Mouse (Mus musculus) limb, embryonic 12.5 days (tissue): ENCODE data around the gene Gm5105. TPM values are rescaled to one million over a fixed set of nuclear protein-coding genes. Genes with fewer than 3 reads are reported as not detected.

ENCODE experiments used
- ATAC-seq: fragments of 200-750 bp; cut with Nextera tagmentation; 2 replicates; pipeline ENCODE4 v1.8.0; 2017; ENCODE audit warnings: low read depth, moderate TSS enrichment; ENCODE audit not compliant: insufficient number of reproducible peaks, insufficient read depth, low FRiP score, low TSS enrichment
- H3K27ac ChIP-seq: fragments of 300-500 bp; sonication (generic); 2 replicates; pipeline ENCODE4 v1.5.1; 2016; ENCODE audit warnings: mild to moderate bottlenecking, moderate library complexity
- H3K27me3 ChIP-seq: fragments of 300-500 bp; sonication (generic); 2 replicates; pipeline ENCODE4 v1.6.1; 2016; ENCODE audit warnings: mild to moderate bottlenecking, moderate library complexity
- H3K36me3 ChIP-seq: fragments of 300-500 bp; sonication (generic); 2 replicates; pipeline ENCODE4 v1.6.1; 2016; ENCODE audit warnings: mild to moderate bottlenecking, moderate library complexity
- H3K4me1 ChIP-seq: fragments of 300-500 bp; sonication (generic); replicated peaks from 2 replicates; pipeline ENCODE4 v1.6.1; 2016
- H3K4me2 ChIP-seq: fragments of 300-500 bp; sonication (generic); 2 replicates; pipeline ENCODE4 v1.6.1; 2016; ENCODE audit warnings: mild to moderate bottlenecking, moderate library complexity
- H3K4me3 ChIP-seq: fragments of 300-500 bp; sonication (generic); replicated peaks from 2 replicates; pipeline ENCODE4 v1.5.1; 2016; ENCODE audit warnings: mild to moderate bottlenecking
- H3K9ac ChIP-seq: fragments of 300-500 bp; sonication (generic); replicated peaks from 2 replicates; pipeline ENCODE4 v1.6.1; 2016; ENCODE audit warnings: mild to moderate bottlenecking, moderate library complexity
- H3K9me3 ChIP-seq: fragments of 300-500 bp; sonication (generic); 2 replicates; pipeline ENCODE4 v1.6.1; 2016; ENCODE audit warnings: mild to moderate bottlenecking, moderate library complexity
- WGBS: fragments of 180-500 bp; shearing (Covaris S2); methylation state at CpG from one replicate; pipeline ENCODE4 v1.1.7; 2016; 5-methylcytosine and 5-hydroxymethylcytosine counted together
- polyA plus RNA-seq: library from polyadenylated mRNA; unstranded; fragments of >200 nt; fragmentation: Nextera tagmentation; extraction: Ambion mirVana; gene quantifications from 2 replicates; pipeline ENCODE4 v1.2.1, GENCODE M21; 2016

The Gm5105 gene
- 0.19 TPM in 1 of 2 replicates, not detected in the other for polyA plus RNA-seq

DNA sequence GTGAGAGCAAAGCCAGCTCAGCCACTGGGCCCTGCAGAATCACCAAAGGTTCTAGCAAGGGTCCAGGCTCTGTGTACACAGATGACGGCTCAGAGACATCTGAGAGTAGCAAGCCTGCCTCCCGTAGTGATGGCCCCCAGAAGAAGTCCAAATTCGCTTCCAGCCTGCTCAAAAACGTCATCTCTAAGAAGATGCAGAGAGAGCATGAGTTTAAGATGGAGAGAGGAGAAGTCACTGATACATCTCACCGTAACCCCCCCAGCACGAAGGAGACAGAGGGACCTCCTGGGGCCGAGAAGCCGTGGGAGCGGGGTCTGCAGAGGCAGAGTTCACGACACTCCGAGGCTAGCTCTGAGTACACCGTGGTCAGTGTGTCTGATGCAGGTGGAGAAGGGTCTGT, at the start of gene Gm5105:
Gene Gm5105, minus strand, starts transcription at position 101 of the 400 bp plus-strand sequence.
- H3K4me2 ChIP-seq = 0 out of 2 replicates have a peak within 1 kb of the TSS, but pooled peaks have one; percentile 1
- no peak within 1 kb of the TSS for H3K9ac ChIP-seq
- peaks cover 32% of the 10 kb centered on the region for H3K4me1 ChIP-seq
- peak within 1 kb of the TSS; percentile 23; the same call in 1 of the 2 replicates for H3K27ac ChIP-seq
- H3K27me3 ChIP-seq = no peaks in the 10 kb centered on the region
- no peak for ATAC-seq
- no peaks in the 10 kb centered on the region for H3K36me3 ChIP-seq
- H3K9me3 ChIP-seq = no peaks in the 10 kb centered on the region
- WGBS = 91% methylated on average over 12 of the region's 12 CpGs
- H3K4me3 ChIP-seq = no peak within 1 kb of the TSS

DNA sequence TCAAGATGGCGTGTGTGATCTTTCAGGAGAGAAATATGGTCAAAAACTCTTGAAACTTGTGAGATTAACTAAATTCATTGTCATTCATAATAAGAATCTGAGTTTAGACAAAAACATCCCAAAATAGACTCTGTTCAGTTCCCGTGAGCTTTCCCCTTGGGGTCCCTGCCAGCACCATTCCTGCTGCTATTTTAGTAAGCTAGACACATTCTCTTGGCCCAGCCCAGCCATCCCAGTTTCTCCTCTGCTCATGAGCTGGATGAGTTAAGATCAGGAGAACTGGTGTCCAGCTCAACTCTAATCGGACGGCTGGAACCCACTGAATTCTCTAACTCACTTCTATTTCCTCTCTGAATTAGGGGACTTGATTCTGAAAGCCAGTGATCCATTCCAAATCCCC, 49.7 kb upstream of the Gm5105 start:
- Histone ChIP-seq H3K4me3 (no peak overlapping the region), H3K27ac (no peak overlapping the region), H3K4me1 (no peaks in the 10 kb centered on the region), H3K9me3 (no peaks in the 10 kb centered on the region), H3K4me2 (no peak overlapping the region), H3K9ac (no peak overlapping the region), H3K27me3 (no peaks in the 10 kb centered on the region), H3K36me3 (no peaks in the 10 kb centered on the region)
- 91% methylated on average over 4 of the region's 4 CpGs for WGBS
- no peak for ATAC-seq

DNA sequence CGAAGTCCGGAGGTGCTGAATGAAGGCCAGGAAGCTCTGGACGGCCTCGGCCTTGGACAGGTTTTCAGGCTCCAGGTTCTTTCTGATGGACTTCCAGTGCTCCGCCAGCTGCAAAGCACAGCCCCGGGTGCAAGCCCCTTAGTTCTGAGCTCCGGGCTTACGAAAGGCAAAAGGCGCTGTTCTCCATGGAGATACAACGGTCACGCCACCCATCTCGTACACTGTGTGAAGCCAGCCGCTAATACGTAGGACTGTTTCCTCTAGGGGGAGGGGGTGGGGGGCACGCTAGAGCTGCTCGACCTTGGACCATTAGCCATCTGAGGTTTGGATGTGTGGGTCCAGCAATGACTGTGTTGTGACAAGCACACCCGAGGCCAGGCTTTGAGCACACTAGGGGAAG, 46.9 kb upstream of the Gm5105 start:
- Histone ChIP-seq H3K36me3 (no peaks in the 10 kb centered on the region), H3K9ac (no peak overlapping the region), H3K4me1 (no peaks in the 10 kb centered on the region), H3K4me2 (no peak overlapping the region), H3K27me3 (no peaks in the 10 kb centered on the region), H3K4me3 (no peak overlapping the region), H3K9me3 (no peaks in the 10 kb centered on the region), H3K27ac (no peak overlapping the region)
- 82% methylated on average over 17 of the region's 17 CpGs for WGBS
- ATAC-seq = no peak

DNA sequence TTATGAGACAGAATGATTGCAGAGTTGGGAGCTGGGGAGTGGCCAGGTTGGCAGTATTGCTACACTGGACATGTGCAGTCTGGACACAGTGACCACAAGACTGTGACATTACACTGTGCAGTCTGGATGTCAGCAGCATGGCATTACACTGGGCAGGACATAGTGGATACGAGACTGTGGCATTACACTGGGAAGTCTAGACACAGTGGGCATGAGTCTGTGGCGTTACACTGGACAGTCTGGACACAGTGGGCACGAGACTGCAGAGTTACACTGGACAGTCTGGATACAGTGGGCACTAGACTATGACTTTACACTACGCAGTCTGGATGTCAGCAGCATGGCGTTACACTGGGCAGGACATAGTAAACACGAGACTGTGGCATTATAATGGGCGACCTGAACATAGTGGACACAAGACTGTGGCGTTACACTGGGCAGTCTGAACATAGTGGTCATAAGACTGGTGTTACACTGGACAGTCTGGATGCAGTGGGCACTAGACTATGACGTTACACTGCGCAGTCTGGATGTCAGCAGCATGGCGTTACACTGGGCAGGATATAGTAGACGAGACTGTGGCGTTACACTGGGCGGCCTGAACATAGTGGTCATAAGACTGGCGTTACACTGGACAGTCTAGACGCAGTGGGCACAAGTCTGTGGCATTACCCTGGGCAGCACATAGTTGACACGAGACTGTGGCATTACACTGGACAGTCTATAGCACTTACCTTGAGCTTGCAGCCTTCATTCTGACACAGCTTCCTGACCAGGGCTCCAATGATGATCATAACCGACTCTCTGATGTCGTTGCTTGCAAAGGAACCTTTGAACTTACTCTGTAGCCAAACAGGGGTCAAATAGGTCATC, 44.0 kb upstream of the Gm5105 start:
- no peak overlapping the region for H3K4me2 ChIP-seq
- no peak for ATAC-seq
- H3K27me3 ChIP-seq = no peaks in the 10 kb centered on the region
- no peaks in the 10 kb centered on the region for H3K4me1 ChIP-seq
- H3K4me3 ChIP-seq = no peak overlapping the region
- no peak overlapping the region for H3K27ac ChIP-seq
- no peak overlapping the region for H3K9ac ChIP-seq
- 89% methylated on average over 19 of the region's 19 CpGs for WGBS
- no peaks in the 10 kb centered on the region for H3K36me3 ChIP-seq
- no peaks in the 10 kb centered on the region for H3K9me3 ChIP-seq

DNA sequence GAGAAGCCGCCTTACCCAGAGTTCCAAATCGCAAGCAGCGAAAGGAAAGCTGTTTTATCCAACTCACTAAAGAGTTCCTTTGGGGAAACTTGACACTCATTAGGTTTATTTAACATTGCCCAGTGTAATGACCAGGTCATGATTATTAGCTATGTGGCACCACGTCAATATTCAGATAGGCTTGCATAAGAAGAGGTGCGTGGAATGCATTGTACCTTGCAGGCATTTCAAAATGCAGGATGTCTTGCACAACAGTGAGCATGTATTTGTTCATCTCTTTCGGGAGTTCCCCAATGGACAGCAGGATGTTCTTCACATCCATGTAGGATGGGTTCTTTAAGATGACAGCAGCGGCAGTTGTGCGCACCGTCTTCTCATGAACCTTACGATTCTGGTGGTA, 39.7 kb upstream of the Gm5105 start:
- H3K9ac ChIP-seq = no peak overlapping the region
- H3K4me3 ChIP-seq = no peak overlapping the region
- H3K27me3 ChIP-seq = no peaks in the 10 kb centered on the region
- ATAC-seq = no peak
- H3K4me2 ChIP-seq = no peak overlapping the region
- H3K27ac ChIP-seq = no peak overlapping the region
- H3K4me1 ChIP-seq = no peaks in the 10 kb centered on the region
- WGBS = 91% methylated on average over 10 of the region's 10 CpGs
- no peaks in the 10 kb centered on the region for H3K9me3 ChIP-seq
- H3K36me3 ChIP-seq = no peaks in the 10 kb centered on the region

DNA sequence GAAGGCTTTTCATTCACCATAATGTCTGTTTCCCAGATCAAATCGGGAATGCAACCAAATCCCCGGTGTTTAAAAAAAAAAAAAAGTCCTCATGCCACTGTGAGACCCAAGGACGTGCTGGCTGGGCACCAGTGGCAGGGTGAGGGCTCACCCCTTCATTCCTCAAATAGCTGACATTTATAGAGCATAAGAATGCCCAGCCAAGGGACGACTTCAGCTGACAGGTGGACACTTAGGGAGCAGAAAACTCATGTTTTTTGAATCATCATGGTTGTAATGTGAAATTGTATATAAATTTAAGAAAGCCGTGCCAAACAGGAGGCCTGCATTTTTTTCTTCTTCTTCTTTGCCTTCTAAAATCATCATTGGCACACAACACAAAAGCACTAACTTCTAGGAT, 37.9 kb upstream of the Gm5105 start:
- H3K36me3 ChIP-seq = no peaks in the 10 kb centered on the region
- WGBS = 75% methylated on average over 5 of the region's 5 CpGs
- H3K4me1 ChIP-seq = no peaks in the 10 kb centered on the region
- no peak for ATAC-seq
- no peaks in the 10 kb centered on the region for H3K9me3 ChIP-seq
- no peak overlapping the region for H3K4me2 ChIP-seq
- H3K9ac ChIP-seq = no peak overlapping the region
- H3K27me3 ChIP-seq = no peaks in the 10 kb centered on the region
- H3K27ac ChIP-seq = no peak overlapping the region
- H3K4me3 ChIP-seq = no peak overlapping the region

DNA sequence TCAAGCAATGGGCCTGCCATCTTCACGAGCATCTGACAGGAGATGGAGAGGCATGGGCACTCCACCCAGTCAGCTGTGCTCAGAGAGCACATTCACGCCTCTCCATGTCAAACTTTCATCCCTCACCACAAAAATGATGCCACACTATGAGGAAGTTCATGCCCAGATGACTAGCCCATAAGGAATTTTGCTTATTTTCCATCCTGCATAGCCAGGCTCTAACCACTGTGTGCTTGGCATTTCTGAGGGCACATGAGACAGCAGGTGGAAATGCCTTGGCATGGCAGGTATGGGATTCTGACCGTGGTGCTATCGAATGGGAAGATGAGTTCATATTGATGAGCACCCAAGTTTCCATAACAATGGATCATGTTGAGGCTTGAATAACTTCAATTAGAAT, 36.5 kb upstream of the Gm5105 start:
- no peak overlapping the region for H3K4me2 ChIP-seq
- H3K27ac ChIP-seq = no peak overlapping the region
- WGBS = 95% methylated on average over 4 of the region's 4 CpGs
- no peaks in the 10 kb centered on the region for H3K27me3 ChIP-seq
- no peaks in the 10 kb centered on the region for H3K36me3 ChIP-seq
- H3K9ac ChIP-seq = no peak overlapping the region
- no peak for ATAC-seq
- no peak overlapping the region for H3K4me3 ChIP-seq
- H3K9me3 ChIP-seq = no peaks in the 10 kb centered on the region
- H3K4me1 ChIP-seq = no peaks in the 10 kb centered on the region

DNA sequence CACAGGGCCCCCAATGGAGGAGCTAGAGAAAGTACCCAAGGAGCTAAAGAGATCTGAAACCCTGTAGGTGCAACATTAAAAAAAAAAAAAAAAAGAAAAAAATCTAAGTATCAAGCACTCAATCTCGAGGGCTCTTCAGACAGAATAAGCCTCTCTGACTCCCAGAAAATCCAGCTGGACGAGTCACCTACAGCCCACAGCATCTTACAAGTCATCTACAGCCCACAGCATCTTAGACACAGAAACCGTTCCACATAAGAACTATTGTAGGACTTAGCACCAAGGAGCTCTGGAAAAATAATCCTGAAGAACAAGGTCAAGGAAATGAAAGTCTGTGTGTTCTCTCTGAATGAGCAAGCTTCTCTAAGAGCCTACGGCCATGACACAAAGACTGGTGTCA, 34.7 kb upstream of the Gm5105 start:
- WGBS = 88% methylated on average over 4 of the region's 4 CpGs
- no peaks in the 10 kb centered on the region for H3K9me3 ChIP-seq
- H3K36me3 ChIP-seq = no peaks in the 10 kb centered on the region
- H3K27ac ChIP-seq = no peak overlapping the region
- H3K4me2 ChIP-seq = no peak overlapping the region
- H3K9ac ChIP-seq = no peak overlapping the region
- no peaks in the 10 kb centered on the region for H3K27me3 ChIP-seq
- no peak overlapping the region for H3K4me3 ChIP-seq
- ATAC-seq = no peak
- H3K4me1 ChIP-seq = no peaks in the 10 kb centered on the region

DNA sequence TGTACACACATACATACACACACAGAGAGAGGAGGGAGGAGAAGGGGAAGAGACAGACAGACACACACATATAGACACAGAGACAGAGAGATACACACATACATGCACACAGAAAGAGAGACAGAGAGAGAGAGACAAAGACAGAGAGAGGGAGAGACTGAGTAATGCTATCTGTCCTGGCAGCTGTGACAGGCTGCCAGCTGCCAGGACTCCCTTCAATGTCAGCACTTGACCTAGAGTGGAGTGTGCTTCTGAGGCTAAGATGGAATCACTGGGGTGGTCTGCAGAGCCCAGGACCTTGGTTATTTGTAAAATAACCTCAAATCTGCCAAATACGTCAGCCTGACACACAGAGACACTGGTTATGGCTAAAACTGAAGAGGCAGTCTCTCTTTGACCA, 30.5 kb upstream of the Gm5105 start:
- Histone ChIP-seq H3K4me1 (no peaks in the 10 kb centered on the region), H3K9me3 (no peaks in the 10 kb centered on the region), H3K9ac (no peak overlapping the region), H3K4me2 (no peak overlapping the region), H3K27me3 (no peaks in the 10 kb centered on the region), H3K4me3 (no peak overlapping the region), H3K36me3 (no peaks in the 10 kb centered on the region), H3K27ac (no peak overlapping the region)
- 79% methylated on average over 1 of the region's 1 CpGs for whole genome bisulfite sequencing
- ATAC-seq = no peak

DNA sequence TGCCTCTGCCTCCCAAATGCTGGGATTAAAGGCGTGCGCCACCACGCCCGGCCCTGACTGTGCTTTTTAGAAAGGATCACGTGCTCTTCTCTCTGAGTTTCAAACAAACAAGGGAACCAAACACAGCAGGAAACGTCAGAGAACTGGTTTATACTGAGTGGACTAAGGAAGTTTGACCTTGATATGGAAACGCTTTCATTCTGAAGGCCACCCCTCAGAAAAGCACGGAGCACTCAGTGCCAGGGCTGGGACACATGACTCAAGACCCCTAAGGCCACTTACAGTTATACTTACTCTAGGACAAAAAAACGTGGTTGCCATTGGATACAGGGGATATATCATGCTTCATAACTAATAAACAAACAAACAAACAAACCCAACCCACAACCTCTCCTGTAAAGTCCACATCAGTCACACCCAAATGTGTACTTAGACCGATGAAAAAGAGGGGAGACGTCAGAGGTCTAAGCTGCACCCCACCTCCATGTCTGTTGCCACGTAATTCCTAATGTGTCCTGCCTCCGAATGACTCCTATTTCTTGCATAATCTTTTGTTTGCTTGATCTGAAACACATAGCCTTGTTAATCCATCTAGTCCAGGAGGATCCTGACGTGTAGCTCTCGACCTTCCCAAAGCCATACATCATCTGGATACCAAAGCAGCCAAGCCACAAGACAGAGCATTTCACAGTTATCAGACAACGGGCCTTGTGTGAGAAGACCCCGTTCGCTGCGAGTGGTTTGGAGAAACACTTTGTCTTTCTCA, 29.3 kb upstream of the Gm5105 start:
- Histone ChIP-seq H3K4me1 (no peaks in the 10 kb centered on the region), H3K9me3 (no peaks in the 10 kb centered on the region), H3K4me2 (no peak overlapping the region), H3K9ac (no peak overlapping the region), H3K27me3 (no peaks in the 10 kb centered on the region), H3K27ac (no peak overlapping the region), H3K36me3 (no peaks in the 10 kb centered on the region), H3K4me3 (no peak overlapping the region)
- 90% methylated on average over 19 of the region's 19 CpGs for WGBS
- ATAC-seq = no peak

DNA sequence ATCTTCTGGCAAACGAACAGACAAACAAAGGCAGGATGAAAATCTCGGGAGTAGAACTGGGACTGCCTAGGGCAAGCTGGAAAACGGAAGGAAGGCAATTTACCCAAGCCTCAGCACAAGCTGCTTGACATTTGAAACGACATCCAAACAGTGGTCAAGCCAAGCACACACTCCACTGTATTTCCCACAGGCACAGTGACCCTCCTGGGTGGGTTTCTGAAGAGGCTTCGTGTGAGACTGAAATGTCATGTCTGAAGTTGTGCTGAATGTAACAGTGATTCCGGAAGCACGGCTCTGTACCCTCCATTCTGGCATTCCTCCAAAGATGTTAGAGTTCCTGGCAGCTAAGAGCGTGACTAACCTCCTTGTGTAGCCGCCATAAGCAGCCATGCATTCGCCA, 28.5 kb upstream of the Gm5105 start:
- Histone ChIP-seq H3K4me3 (no peak overlapping the region), H3K27me3 (no peaks in the 10 kb centered on the region), H3K9me3 (no peaks in the 10 kb centered on the region), H3K9ac (no peak overlapping the region), H3K36me3 (no peaks in the 10 kb centered on the region), H3K4me1 (no peaks in the 10 kb centered on the region), H3K27ac (no peak overlapping the region), H3K4me2 (no peak overlapping the region)
- ATAC-seq = no peak
- WGBS = 83% methylated on average over 10 of the region's 10 CpGs
